Mouse (Mus musculus) heart, embryonic 15.5 days (tissue): Measurements from ENCODE around the gene Idh3b. TPM values are rescaled to one million over a fixed set of nuclear protein-coding genes. Genes with fewer than 3 reads are reported as not detected.

ENCODE experiments used
- ATAC-seq: fragments of 200-750 bp; cut with Nextera tagmentation; replicated peaks from 2 replicates; pipeline ENCODE4 v1.8.0; 2017; ENCODE audit warnings: low read depth, moderate TSS enrichment; ENCODE audit not compliant: insufficient number of reproducible peaks, insufficient read depth, low FRiP score
- H3K27ac ChIP-seq: fragments of 300-500 bp; sonication (generic); 2 replicates; pipeline ENCODE4 v1.5.1; 2015; ENCODE audit warnings: mild to moderate bottlenecking, inconsistent platforms
- H3K27me3 ChIP-seq: fragments of 300-500 bp; sonication (generic); 2 replicates; pipeline ENCODE4 v1.6.1; 2015; ENCODE audit warnings: inconsistent platforms
- H3K36me3 ChIP-seq: fragments of 300-500 bp; sonication (generic); 2 replicates; pipeline ENCODE4 v1.6.1; 2015; ENCODE audit warnings: mild to moderate bottlenecking, inconsistent platforms
- H3K4me1 ChIP-seq: fragments of 300-500 bp; sonication (generic); replicated peaks from 2 replicates; pipeline ENCODE4 v1.6.1; 2015; ENCODE audit warnings: inconsistent platforms
- H3K4me2 ChIP-seq: fragments of 300-500 bp; sonication (generic); 2 replicates; pipeline ENCODE4 v1.6.1; 2015; ENCODE audit warnings: inconsistent platforms, mild to moderate bottlenecking, moderate library complexity
- H3K4me3 ChIP-seq: fragments of 300-500 bp; sonication (generic); 2 replicates; pipeline ENCODE4 v1.5.1; 2015; ENCODE audit warnings: mild to moderate bottlenecking, inconsistent platforms
- H3K9ac ChIP-seq: fragments of 300-500 bp; sonication (generic); 2 replicates; pipeline ENCODE4 v1.6.1; 2015; ENCODE audit warnings: mild to moderate bottlenecking, inconsistent platforms
- H3K9me3 ChIP-seq: fragments of 300-500 bp; sonication (generic); replicated peaks from 2 replicates; pipeline ENCODE4 v1.6.1; 2016; ENCODE audit warnings: inconsistent platforms
- WGBS: fragments of 180-500 bp; shearing (Covaris S2); methylation state at CpG from one replicate; pipeline ENCODE4 v1.1.7; 2015; ENCODE audit warnings: mixed read lengths; 5-methylcytosine and 5-hydroxymethylcytosine counted together
- polyA plus RNA-seq: library from polyadenylated mRNA; unstranded; fragments of >200 nt; fragmentation: Nextera tagmentation; extraction: Ambion mirVana; gene quantifications from 2 replicates; pipeline ENCODE4 v1.2.1, GENCODE M21; 2015

Idh3b gene
- polyA plus RNA-seq, 1 experiment from 2014 or later: 290 TPM

- Histone ChIP-seq H3K4me2 (no peak overlapping the region), H3K36me3 (no peaks in the 10 kb centered on the region), H3K27ac (no peak overlapping the region), H3K4me1 (peaks cover 17% of the 10 kb centered on the region), H3K4me3 (no peak overlapping the region), H3K9ac (no peak overlapping the region), H3K27me3 (peaks cover 49% of the 10 kb centered on the region), H3K9me3 (no peaks in the 10 kb centered on the region)
- 33% methylated on average over 3 of the region's 3 CpGs for WGBS
- ATAC-seq: no peak
These were observed 8.7 kb upstream of the Idh3b start for GRCm38 (mm10) chr2:130293009-130293408.

- peaks cover 17% of the 10 kb centered on the region for H3K4me1 ChIP-seq
- peak overlapping the region; percentile 19; the same call in 1 of the 2 replicates for H3K4me2 ChIP-seq
- 11% methylated on average over 8 of the region's 8 CpGs for WGBS
- H3K9me3 ChIP-seq: no peaks in the 10 kb centered on the region
- ATAC-seq: 0 out of 2 replicates have a peak, but pooled peaks have one; percentile 41
- no peaks in the 10 kb centered on the region for H3K36me3 ChIP-seq
- peaks cover 34% of the 10 kb centered on the region for H3K27me3 ChIP-seq
- H3K9ac ChIP-seq: no peak overlapping the region
- H3K4me3 ChIP-seq: no peak overlapping the region
- no peak overlapping the region for H3K27ac ChIP-seq
These were observed 7.1 kb upstream of the Idh3b start for GRCm38 (mm10) chr2:130291434-130291833.

- no peak overlapping the region for H3K4me3 ChIP-seq
- H3K9ac ChIP-seq: no peak overlapping the region
- 60% methylated on average over 4 of the region's 4 CpGs for WGBS
- H3K4me1 ChIP-seq: peaks cover 4% of the 10 kb centered on the region; the same call in 1 of the 2 replicates
- no peak for ATAC-seq
- peaks cover 16% of the 10 kb centered on the region for H3K27me3 ChIP-seq
- H3K9me3 ChIP-seq: no peaks in the 10 kb centered on the region
- no peak overlapping the region for H3K27ac ChIP-seq
- no peak overlapping the region for H3K4me2 ChIP-seq
- H3K36me3 ChIP-seq: no peaks in the 10 kb centered on the region
These were observed 4.7 kb upstream of the Idh3b start for GRCm38 (mm10) chr2:130289086-130289485.

- ATAC-seq: no peak
- Histone ChIP-seq H3K4me3 (no peak overlapping the region), H3K9ac (no peak overlapping the region), H3K27me3 (no peaks in the 10 kb centered on the region), H3K4me2 (no peak overlapping the region), H3K27ac (no peak overlapping the region), H3K4me1 (peaks cover 26% of the 10 kb centered on the region), H3K9me3 (no peaks in the 10 kb centered on the region), H3K36me3 (peaks cover 61% of the 10 kb centered on the region)
- WGBS: 71% methylated on average over 4 of the region's 4 CpGs
These were observed 3.5 kb downstream of the Idh3b start for GRCm38 (mm10) chr2:130280818-130281217.

- WGBS: 53% methylated on average over 7 of the region's 7 CpGs
- no peak overlapping the region for H3K9ac ChIP-seq
- peaks cover 31% of the 10 kb centered on the region for H3K4me1 ChIP-seq
- no peak overlapping the region for H3K27ac ChIP-seq
- no peak overlapping the region for H3K4me2 ChIP-seq
- H3K4me3 ChIP-seq: no peak overlapping the region
- no peaks in the 10 kb centered on the region for H3K27me3 ChIP-seq
- H3K36me3 ChIP-seq: peaks cover 65% of the 10 kb centered on the region
- no peak for ATAC-seq
- H3K9me3 ChIP-seq: no peaks in the 10 kb centered on the region
These were observed 4.1 kb downstream of the Idh3b start for GRCm38 (mm10) chr2:130280224-130280623.

- no peaks in the 10 kb centered on the region for H3K27me3 ChIP-seq
- peaks cover 34% of the 10 kb centered on the region for H3K4me1 ChIP-seq
- 42% methylated on average over 8 of the region's 8 CpGs for WGBS
- no peak overlapping the region for H3K4me2 ChIP-seq
- H3K36me3 ChIP-seq: peaks cover 65% of the 10 kb centered on the region
- no peak for ATAC-seq
- no peak overlapping the region for H3K9ac ChIP-seq
- no peaks in the 10 kb centered on the region for H3K9me3 ChIP-seq
- no peak overlapping the region for H3K27ac ChIP-seq
- H3K4me3 ChIP-seq: no peak overlapping the region
These were observed 4.7 kb downstream of the Idh3b start for GRCm38 (mm10) chr2:130279600-130280091.

- H3K9ac ChIP-seq: no peak overlapping the region
- H3K27me3 ChIP-seq: no peaks in the 10 kb centered on the region
- peaks cover 49% of the 10 kb centered on the region for H3K36me3 ChIP-seq
These were observed 8.7 kb downstream of the Idh3b start for GRCm38 (mm10) chr2:130275649-130276048.

GRCm38 (mm10) chr2:130274862-130275261, 9.5 kb downstream of the Idh3b start:
- under 1% methylated on average over 10 of the region's 10 CpGs for WGBS
- peak overlapping the region; percentile 98 for H3K9ac ChIP-seq
- no peaks in the 10 kb centered on the region for H3K9me3 ChIP-seq
- peak overlapping the region; percentile 95 for H3K27ac ChIP-seq
- peaks cover 33% of the 10 kb centered on the region for H3K4me1 ChIP-seq
- H3K27me3 ChIP-seq: no peaks in the 10 kb centered on the region
- peaks cover 42% of the 10 kb centered on the region for H3K36me3 ChIP-seq
- no peak for ATAC-seq
- H3K4me3 ChIP-seq: peak overlapping the region; percentile 100
- H3K4me2 ChIP-seq: peak overlapping the region; percentile 84

More at GRCm38 (mm10) chr2:130275649-130276048, 8.7 kb downstream of the Idh3b start:
- H3K27ac ChIP-seq: no peak overlapping the region
- no peak for ATAC-seq
- peak overlapping the region; percentile 84 for H3K4me2 ChIP-seq
- peak overlapping the region; percentile 100 for H3K4me3 ChIP-seq
- WGBS: 54% methylated on average over 6 of the region's 6 CpGs
- peaks cover 33% of the 10 kb centered on the region for H3K4me1 ChIP-seq
- no peaks in the 10 kb centered on the region for H3K9me3 ChIP-seq

GRCm38 (mm10) chr2:130274149-130274861, 10.0 kb downstream of the Idh3b start, which contains the start of gene Nop56:
Nop56 (plus strand) TSS chr2:130274430.
- Histone ChIP-seq H3K27ac (peak within 1 kb of the TSS; percentile 95), H3K9me3 (no peaks in the 10 kb centered on the region), H3K4me3 (peak within 1 kb of the TSS; percentile 100), H3K9ac (peak within 1 kb of the TSS; percentile 98), H3K36me3 (peaks cover 36% of the 10 kb centered on the region), H3K4me2 (peak within 1 kb of the TSS; percentile 84), H3K27me3 (no peaks in the 10 kb centered on the region), H3K4me1 (peaks cover 33% of the 10 kb centered on the region)
- ATAC-seq: peak; percentile 96
- WGBS: under 1% methylated on average over 68 of the region's 68 CpGs

GRCm38 (mm10) chr2:130273732-130274131, 10.6 kb downstream of the Idh3b start:
- ATAC-seq: no peak
- Histone ChIP-seq H3K4me2 (peak overlapping the region; percentile 84), H3K27me3 (no peaks in the 10 kb centered on the region), H3K4me1 (peaks cover 33% of the 10 kb centered on the region), H3K9me3 (no peaks in the 10 kb centered on the region), H3K27ac (peak overlapping the region; percentile 95), H3K9ac (peak overlapping the region; percentile 83), H3K4me3 (peak overlapping the region; percentile 100), H3K36me3 (peaks cover 33% of the 10 kb centered on the region)
- WGBS: 2% methylated on average over 14 of the region's 14 CpGs

GRCm38 (mm10) chr2:130268074-130268473, 16.3 kb downstream of the Idh3b start:
- H3K4me3 ChIP-seq: no peak overlapping the region
- WGBS: 65% methylated on average over 7 of the region's 7 CpGs
- H3K27me3 ChIP-seq: peaks cover 7% of the 10 kb centered on the region; the same call in 1 of the 2 replicates
- H3K36me3 ChIP-seq: no peaks in the 10 kb centered on the region
- no peaks in the 10 kb centered on the region for H3K9me3 ChIP-seq
- H3K27ac ChIP-seq: no peak overlapping the region
- H3K4me2 ChIP-seq: no peak overlapping the region
- H3K4me1 ChIP-seq: peaks cover 2% of the 10 kb centered on the region
- ATAC-seq: no peak
- H3K9ac ChIP-seq: no peak overlapping the region
